Mouse (Mus musculus): ENCODE measurements around the gene Ackr4. TPM values are rescaled to one million over a fixed set of nuclear protein-coding genes. Genes with fewer than 3 reads are reported as not detected.

Gene Ackr4
- total and polyA plus RNA-seq, 2 experiments from 2014 or later = 6.7 to 18.8 TPM

DNA sequence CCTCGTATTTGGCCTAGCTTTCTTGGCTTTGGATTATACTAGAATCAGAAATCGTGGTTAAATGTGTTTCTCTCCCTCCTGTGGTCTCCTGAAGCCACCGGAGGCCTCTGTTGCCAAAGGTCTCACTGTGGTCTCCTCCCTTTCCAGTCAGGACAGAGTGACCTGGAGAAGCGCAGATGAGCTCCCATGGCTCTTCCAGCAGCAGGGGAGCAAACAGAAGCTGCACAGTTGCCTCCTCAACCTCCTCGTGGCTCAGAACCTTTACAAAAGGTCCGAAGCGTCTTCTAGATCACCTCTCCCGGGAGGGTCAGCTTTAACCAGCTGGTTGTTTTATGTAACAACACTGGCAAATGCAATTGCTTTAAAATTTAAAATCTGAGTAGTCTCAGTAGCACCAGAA, 92.5 kb downstream of the Ackr4 start:
- Histone ChIP-seq H3K9ac (replicated peaks; ENCODE audit: low read depth, low read length) (no peak overlapping the region), H3K4me1 (ENCODE audit: control insufficient read depth, insufficient read depth) (no peaks in the 10 kb centered on the region), H3K27me3 (ENCODE audit: control insufficient read depth, insufficient read depth, low read length) (no peaks in the 10 kb centered on the region), H3K4me3 (ENCODE audit: low read depth, low read length) (no peak overlapping the region), H3K36me3 (replicated peaks; ENCODE audit: control insufficient read depth, insufficient read depth, low read length) (peaks cover 18% of the 10 kb centered on the region), H3K9me3 (replicated peaks; ENCODE audit: control insufficient read depth, low read length) (no peaks in the 10 kb centered on the region), H3K4me2 (ENCODE audit: low read depth, low read length) (no peak overlapping the region), H3K27ac (ENCODE audit: low read depth) (no peak overlapping the region)
- WGBS = 74% methylated on average over 8 of the region's 8 CpGs
- no peak for TF ChIP-seq CTCF (IDR thresholded peaks at IDR 0.05; ENCODE audit: low read depth)
- no peak for TF ChIP-seq EP300 (IDR thresholded peaks at IDR 0.05; ENCODE audit: low read depth)
- no peak for DNase-seq (ENCODE audit: low spot score)
- no peak for ATAC-seq (ENCODE audit: insufficient read depth, low read depth)

Other genes starting within 250 kb of the Ackr4 start
- 7.7 and 9.8 TPM in 2 replicates for gene Nphp3, start 124.4 kb downstream of the Ackr4 start, total RNA-seq (2014; rRNA removed; ENCODE audit: low replicate concordance)
- 1.7 and 2.0 TPM in 2 replicates for gene Nphp3, start 124.4 kb downstream of the Ackr4 start, polyA plus RNA-seq (2015; fragmentation: Nextera tagmentation; extraction: Ambion mirVana)
- gene Gm28305, start 86.3 kb downstream of the Ackr4 start, total RNA-seq (2014; rRNA removed; ENCODE audit: low replicate concordance) = not detected in 2 replicates
- not detected in 2 replicates for gene Gm28305, start 86.3 kb downstream of the Ackr4 start, polyA plus RNA-seq (2015; fragmentation: Nextera tagmentation; extraction: Ambion mirVana)
- gene Uba5, start 63.8 kb downstream of the Ackr4 start, total RNA-seq (2014; rRNA removed; ENCODE audit: low replicate concordance) = 25.3 and 32.0 TPM in 2 replicates
- gene Uba5, start 63.8 kb downstream of the Ackr4 start, polyA plus RNA-seq (2015; fragmentation: Nextera tagmentation; extraction: Ambion mirVana) = 27.7 and 28.3 TPM in 2 replicates
- gene Acad11, start 63.6 kb downstream of the Ackr4 start, total RNA-seq (2014; rRNA removed; ENCODE audit: low replicate concordance) = 36.7 and 58.5 TPM in 2 replicates
- gene Acad11, start 63.6 kb downstream of the Ackr4 start, polyA plus RNA-seq (2015; fragmentation: Nextera tagmentation; extraction: Ambion mirVana) = 17.4 and 18.6 TPM in 2 replicates
- 27.3 and 40.2 TPM in 2 replicates for gene Dnajc13, start 136.0 kb upstream of the Ackr4 start, total RNA-seq (2014; rRNA removed; ENCODE audit: low replicate concordance)
- 7.5 and 8.5 TPM in 2 replicates for gene Dnajc13, start 136.0 kb upstream of the Ackr4 start, polyA plus RNA-seq (2015; fragmentation: Nextera tagmentation; extraction: Ambion mirVana)
- gene Acpp, start 210.8 kb upstream of the Ackr4 start, total RNA-seq (2014; rRNA removed; ENCODE audit: low replicate concordance) = 2.4 TPM in 1 of 2 replicates, not detected in the other
- 0.07 TPM in 1 of 2 replicates, not detected in the other for gene Acpp, start 210.8 kb upstream of the Ackr4 start, polyA plus RNA-seq (2015; fragmentation: Nextera tagmentation; extraction: Ambion mirVana)

Measured in heart, postnatal 0 days (tissue).